Mouse (Mus musculus): ENCODE results near the gene Prkag2. TPM values are rescaled to one million over a fixed set of nuclear protein-coding genes. Genes with fewer than 3 reads are reported as not detected.

Gene Prkag2
- polyA plus RNA-seq, 1 experiment from 2014 or later, result 54.1 TPM

DNA sequence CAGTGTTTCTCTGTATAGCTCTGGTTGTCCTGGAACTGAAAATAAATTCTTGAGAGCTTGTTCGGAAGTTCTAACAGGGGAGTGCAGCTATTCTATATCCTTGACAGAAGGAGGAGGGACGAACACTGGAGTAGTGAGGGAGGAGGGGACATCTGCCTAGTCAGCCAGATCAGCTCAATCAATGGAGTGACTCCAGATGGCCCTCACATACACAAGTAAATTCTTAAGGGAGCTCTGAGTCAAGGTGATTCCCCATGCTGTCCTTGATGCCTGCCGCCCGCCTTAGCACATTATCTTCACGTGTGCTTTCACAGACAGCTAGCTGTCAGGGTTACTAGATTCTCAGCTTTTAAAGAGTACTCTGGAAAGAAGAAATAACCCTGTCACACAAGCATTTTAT is 279.8 kb downstream of the Prkag2 start:
- H3K9me3 ChIP-seq (ENCODE audit: control insufficient read depth, low read length), result no peaks in the 10 kb centered on the region
- H3K4me1 ChIP-seq (ENCODE audit: control insufficient read depth, insufficient read depth, low read length), result peaks cover 17% of the 10 kb centered on the region
- H3K36me3 ChIP-seq (ENCODE audit: control insufficient read depth, insufficient read depth, low read length), result no peaks in the 10 kb centered on the region
- no peaks in the 10 kb centered on the region for H3K27me3 ChIP-seq (replicated peaks; ENCODE audit: control insufficient read depth, insufficient read depth, low read length)
- WGBS, result 68% methylated on average over 5 of the region's 5 CpGs
- H3K27ac ChIP-seq (ENCODE audit: low read length), result 0 out of 2 replicates have a peak overlapping the region, but pooled peaks have one; percentile 21
- ATAC-seq, result no peak
- H3K4me2 ChIP-seq (ENCODE audit: low read depth, low read length), result no peak overlapping the region
- no peak overlapping the region for H3K4me3 ChIP-seq (ENCODE audit: low read length)
- no peak overlapping the region for H3K9ac ChIP-seq (ENCODE audit: low read depth, low read length)

DNA sequence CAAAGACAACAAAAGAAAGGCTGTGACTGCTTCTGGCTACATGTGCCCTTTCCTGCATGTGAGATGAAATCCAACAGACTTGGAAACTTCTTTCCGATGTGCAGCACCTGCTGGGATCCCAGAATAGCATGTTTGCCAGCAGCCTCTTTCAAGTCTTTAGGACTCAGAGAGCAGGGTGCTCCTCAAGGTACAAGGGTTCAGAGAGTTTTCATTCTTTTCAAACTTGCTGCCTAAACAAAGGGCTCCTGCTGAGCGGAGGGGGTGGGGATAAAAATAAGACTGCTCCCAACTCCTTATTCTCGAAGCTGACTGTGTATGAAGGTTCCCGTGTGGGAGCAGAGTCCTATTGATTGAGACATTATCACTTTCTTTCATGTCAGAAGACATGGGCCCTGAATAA is 283.3 kb downstream of the Prkag2 start:
- peaks cover 14% of the 10 kb centered on the region for H3K4me1 ChIP-seq (ENCODE audit: control insufficient read depth, insufficient read depth, low read length)
- no peak overlapping the region for H3K9ac ChIP-seq (ENCODE audit: low read depth, low read length)
- ATAC-seq, result no peak
- no peak overlapping the region for H3K27ac ChIP-seq (ENCODE audit: low read length)
- 80% methylated on average over 4 of the region's 4 CpGs for WGBS
- no peak overlapping the region for H3K4me2 ChIP-seq (ENCODE audit: low read depth, low read length)
- no peaks in the 10 kb centered on the region for H3K9me3 ChIP-seq (ENCODE audit: control insufficient read depth, low read length)
- no peak overlapping the region for H3K4me3 ChIP-seq (ENCODE audit: low read length)
- H3K36me3 ChIP-seq (ENCODE audit: control insufficient read depth, insufficient read depth, low read length), result 0 out of 2 replicates have a peak, but pooled peaks cover 3% of the 10 kb centered on the region
- no peaks in the 10 kb centered on the region for H3K27me3 ChIP-seq (replicated peaks; ENCODE audit: control insufficient read depth, insufficient read depth, low read length)

DNA sequence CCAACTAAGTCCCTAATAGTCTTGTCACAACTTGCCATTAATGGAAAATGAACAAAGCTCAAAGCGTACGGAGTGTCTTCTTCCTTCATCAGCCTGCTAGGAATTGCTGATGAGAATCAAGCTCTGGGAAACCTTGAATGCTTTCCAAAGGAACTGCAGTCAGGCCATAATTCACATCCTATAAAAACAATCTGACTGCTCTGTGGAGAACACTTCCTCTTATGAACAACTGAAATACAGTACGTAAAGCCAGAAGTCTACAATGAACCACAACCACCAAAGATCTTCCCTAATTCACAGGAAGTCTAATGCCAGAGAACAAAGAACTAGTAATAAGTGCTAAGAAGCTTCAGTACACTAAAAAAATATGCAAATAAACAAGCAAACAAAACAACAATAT is 286.5 kb downstream of the Prkag2 start:
- peaks cover 4% of the 10 kb centered on the region; the same call in 1 of the 2 replicates for H3K4me1 ChIP-seq (ENCODE audit: control insufficient read depth, insufficient read depth, low read length)
- ATAC-seq, result no peak
- 43% methylated on average over 3 of the region's 3 CpGs for WGBS
- H3K27me3 ChIP-seq (replicated peaks; ENCODE audit: control insufficient read depth, insufficient read depth, low read length), result no peaks in the 10 kb centered on the region
- peaks cover 10% of the 10 kb centered on the region; the same call in 1 of the 2 replicates for H3K36me3 ChIP-seq (ENCODE audit: control insufficient read depth, insufficient read depth, low read length)
- H3K27ac ChIP-seq (ENCODE audit: low read length), result peak overlapping the region; percentile 68
- H3K9ac ChIP-seq (ENCODE audit: low read depth, low read length), result no peak overlapping the region
- H3K4me2 ChIP-seq (ENCODE audit: low read depth, low read length), result no peak overlapping the region
- no peak overlapping the region for H3K4me3 ChIP-seq (ENCODE audit: low read length)
- no peaks in the 10 kb centered on the region for H3K9me3 ChIP-seq (ENCODE audit: control insufficient read depth, low read length)

DNA sequence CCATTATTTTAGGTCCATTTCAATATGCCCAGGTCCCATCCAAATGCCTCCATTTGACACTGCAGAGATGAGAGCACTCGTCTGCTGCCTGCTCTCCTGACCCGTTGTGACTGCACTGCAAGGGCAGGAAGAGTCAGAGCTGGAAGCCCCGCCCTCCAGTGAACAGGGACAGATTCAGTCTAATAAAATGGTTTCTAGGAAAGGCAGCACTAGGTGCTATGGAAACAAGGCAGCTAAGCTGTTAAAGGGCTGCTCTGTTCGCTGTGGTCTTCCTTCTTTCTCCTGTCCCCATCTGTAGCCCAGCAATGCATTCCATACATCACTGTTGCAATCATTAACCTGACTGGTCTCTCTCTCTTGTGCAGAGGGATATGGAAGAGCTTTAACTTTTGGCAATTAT is 287.4 kb downstream of the Prkag2 start:
- Histone ChIP-seq H3K27me3 (replicated peaks; ENCODE audit: control insufficient read depth, insufficient read depth, low read length) (no peaks in the 10 kb centered on the region), H3K36me3 (ENCODE audit: control insufficient read depth, insufficient read depth, low read length) (peaks cover 10% of the 10 kb centered on the region; the same call in 1 of the 2 replicates), H3K9me3 (ENCODE audit: control insufficient read depth, low read length) (no peaks in the 10 kb centered on the region), H3K4me2 (ENCODE audit: low read depth, low read length) (no peak overlapping the region), H3K4me3 (ENCODE audit: low read length) (no peak overlapping the region), H3K9ac (ENCODE audit: low read depth, low read length) (no peak overlapping the region), H3K27ac (ENCODE audit: low read length) (no peak overlapping the region), H3K4me1 (ENCODE audit: control insufficient read depth, insufficient read depth, low read length) (peaks cover 4% of the 10 kb centered on the region; the same call in 1 of the 2 replicates)
- no peak for ATAC-seq
- 40% methylated on average over 4 of the region's 4 CpGs for WGBS

Other genes with a start within 250 kb of the Prkag2 start
- gene Galntl5, start 80.8 kb upstream of the Prkag2 start, polyA plus RNA-seq (2015; fragmentation: Nextera tagmentation; extraction: Ambion mirVana), result not detected in 2 replicates
- 31.1 and 32.0 TPM in 2 replicates for gene Galnt11, start 121.3 kb upstream of the Prkag2 start, polyA plus RNA-seq (2015; fragmentation: Nextera tagmentation; extraction: Ambion mirVana)
- gene E130116L18Rik, start 122.5 kb upstream of the Prkag2 start, polyA plus RNA-seq (2015; fragmentation: Nextera tagmentation; extraction: Ambion mirVana), result not detected in 2 replicates

Data from intestine, embryonic 16.5 days (tissue).